Mouse (Mus musculus): Measurements from ENCODE around the gene Pfkm.

Gene Pfkm

GRCm38 (mm10) chr15:98177320-98177719, 84.9 kb downstream of the Pfkm start:
- DNase-seq, result no peak

GRCm38 (mm10) chr15:98180567-98181131, 88.3 kb downstream of the Pfkm start:
- DNase-seq, result no peak

GRCm38 (mm10) chr15:98181132-98181711, 88.8 kb downstream of the Pfkm start:
- peak; percentile 97 for DNase-seq
